Mouse (Mus musculus) embryonic facial prominence, embryonic 10.5 days (tissue): Measurements from ENCODE around the gene Hoxa7. TPM values are rescaled to one million over a fixed set of nuclear protein-coding genes. Genes with fewer than 3 reads are reported as not detected.

Source experiments
- DNase-seq: peaks from one replicate; pipeline ENCODE4 v3.0.0-alpha.2; 2017; ENCODE audit warnings: low spot score
- H3K27ac ChIP-seq: fragments of 300-500 bp; sonication (generic); replicated peaks from 2 replicates; pipeline ENCODE4 v1.5.1; 2016; ENCODE audit warnings: mild to moderate bottlenecking
- H3K27me3 ChIP-seq: fragments of 300-500 bp; sonication (generic); replicated peaks from 2 replicates; pipeline ENCODE4 v1.6.1; 2016; ENCODE audit warnings: low read depth, mild to moderate bottlenecking; ENCODE audit not compliant: poor library complexity, severe bottlenecking
- H3K36me3 ChIP-seq: fragments of 300-500 bp; sonication (generic); replicated peaks from 2 replicates; pipeline ENCODE4 v1.6.1; 2016; ENCODE audit warnings: mild to moderate bottlenecking, moderate library complexity
- H3K4me1 ChIP-seq: fragments of 300-500 bp; sonication (generic); 2 replicates; pipeline ENCODE4 v1.6.1; 2016
- H3K4me3 ChIP-seq: fragments of 300-500 bp; sonication (generic); 2 replicates; pipeline ENCODE4 v1.5.1; 2016; ENCODE audit warnings: mild to moderate bottlenecking, moderate library complexity
- H3K9me3 ChIP-seq: fragments of 300-500 bp; sonication (generic); 2 replicates; pipeline ENCODE4 v1.6.1; 2016; ENCODE audit warnings: mild to moderate bottlenecking
- WGBS: fragments of 180-500 bp; shearing (Covaris S2); methylation state at CpG from one replicate; pipeline ENCODE4 v1.1.7; 2016; 5-methylcytosine and 5-hydroxymethylcytosine counted together
- polyA plus RNA-seq: library from polyadenylated mRNA; unstranded; fragments of >200 nt; fragmentation: Nextera tagmentation; extraction: Ambion mirVana; gene quantifications from 2 replicates; pipeline ENCODE4 v1.2.1, GENCODE M21; 2016

The Hoxa7 gene
- polyA plus RNA-seq, 1 experiment from 2014 or later = not detected

DNA sequence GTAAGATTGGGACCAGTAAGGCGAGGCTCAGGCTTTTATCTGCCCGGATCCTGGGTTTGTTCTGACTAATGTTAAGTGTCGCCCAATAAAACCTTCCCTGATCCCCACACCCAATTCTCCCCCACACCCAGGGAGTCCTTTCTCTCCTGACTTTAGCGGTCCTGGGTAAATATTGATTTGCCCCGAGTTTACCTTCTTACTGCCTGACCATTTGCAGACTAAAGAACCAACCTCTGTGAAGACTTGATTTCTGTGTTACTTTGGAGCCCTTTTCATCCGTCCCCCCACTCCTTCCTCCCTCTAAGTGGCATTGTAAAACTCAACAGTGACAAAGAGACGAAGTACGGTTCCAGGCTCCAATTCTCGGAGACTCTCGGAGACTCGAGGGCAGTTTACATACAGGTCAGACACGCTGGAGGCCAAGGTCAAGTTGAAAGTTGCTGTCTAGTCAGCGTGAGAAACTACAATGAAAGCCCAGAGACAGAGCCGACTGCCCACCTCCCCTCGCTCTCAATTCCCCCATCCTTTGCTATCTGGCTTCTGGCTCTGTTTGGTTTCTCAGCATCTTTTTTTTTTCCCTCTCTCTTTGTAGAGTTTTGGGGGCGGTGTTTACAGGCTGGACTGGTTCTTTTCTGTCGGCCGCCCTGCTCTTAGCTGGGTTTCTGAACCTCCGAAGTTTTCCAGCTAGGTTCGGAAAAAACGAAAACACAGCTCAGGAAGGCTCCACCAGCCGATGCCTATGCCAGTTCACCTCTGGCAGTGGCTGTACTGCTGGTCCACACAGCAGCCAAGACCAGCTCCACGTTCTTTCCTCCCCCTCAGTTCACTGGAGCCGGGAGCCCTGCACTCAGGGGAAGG is 41.0 kb upstream of the Hoxa7 start:
- no peak overlapping the region for H3K4me3 ChIP-seq
- peak; percentile 61 for DNase-seq
- H3K27ac ChIP-seq = no peak overlapping the region
- peaks cover 99% of the 10 kb centered on the region for H3K27me3 ChIP-seq
- no peaks in the 10 kb centered on the region for H3K36me3 ChIP-seq
- H3K4me1 ChIP-seq = peaks cover 14% of the 10 kb centered on the region
- 1% methylated on average over 24 of the region's 24 CpGs for WGBS
- H3K9me3 ChIP-seq = no peaks in the 10 kb centered on the region

DNA sequence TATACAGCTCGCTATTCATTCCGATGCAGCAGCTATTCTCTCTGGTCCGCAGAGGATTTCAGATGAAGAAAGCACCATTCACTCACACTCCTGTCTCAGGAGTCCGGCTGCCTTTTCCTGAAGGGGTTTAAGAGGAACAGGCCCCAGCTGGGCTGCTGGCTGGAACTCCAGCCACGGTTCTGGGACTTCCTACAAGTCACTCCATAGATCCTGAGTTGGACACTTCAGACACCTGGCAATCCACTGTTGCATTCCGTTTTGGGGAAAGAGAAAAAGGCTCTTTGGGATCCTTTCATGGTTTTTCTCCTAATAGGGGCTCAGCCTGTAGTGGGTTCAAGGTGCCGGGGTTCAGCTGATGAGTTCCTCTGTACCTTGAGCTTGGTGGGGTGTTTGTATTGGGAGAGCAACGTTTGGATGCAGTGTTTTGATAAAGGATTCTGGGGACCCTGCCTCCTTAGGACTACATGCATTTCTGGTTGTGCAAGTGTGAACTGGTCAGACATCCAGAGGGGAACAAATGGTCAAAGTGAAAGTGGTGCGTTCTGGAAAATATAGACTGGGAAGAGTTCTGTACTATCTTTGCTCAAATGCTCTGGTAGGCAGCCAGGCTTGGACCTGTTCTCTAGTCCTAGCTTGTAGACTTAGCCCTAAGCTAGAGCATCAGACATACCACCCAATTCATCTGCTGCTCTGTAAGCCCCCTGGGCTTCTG is 40.3 kb upstream of the Hoxa7 start:
- DNase-seq = peak; percentile 60
- H3K27me3 ChIP-seq = peaks cover 99% of the 10 kb centered on the region
- 4% methylated on average over 9 of the region's 9 CpGs for WGBS
- H3K4me3 ChIP-seq = no peak overlapping the region
- no peaks in the 10 kb centered on the region for H3K36me3 ChIP-seq
- H3K9me3 ChIP-seq = no peaks in the 10 kb centered on the region
- H3K4me1 ChIP-seq = peaks cover 14% of the 10 kb centered on the region
- no peak overlapping the region for H3K27ac ChIP-seq

DNA sequence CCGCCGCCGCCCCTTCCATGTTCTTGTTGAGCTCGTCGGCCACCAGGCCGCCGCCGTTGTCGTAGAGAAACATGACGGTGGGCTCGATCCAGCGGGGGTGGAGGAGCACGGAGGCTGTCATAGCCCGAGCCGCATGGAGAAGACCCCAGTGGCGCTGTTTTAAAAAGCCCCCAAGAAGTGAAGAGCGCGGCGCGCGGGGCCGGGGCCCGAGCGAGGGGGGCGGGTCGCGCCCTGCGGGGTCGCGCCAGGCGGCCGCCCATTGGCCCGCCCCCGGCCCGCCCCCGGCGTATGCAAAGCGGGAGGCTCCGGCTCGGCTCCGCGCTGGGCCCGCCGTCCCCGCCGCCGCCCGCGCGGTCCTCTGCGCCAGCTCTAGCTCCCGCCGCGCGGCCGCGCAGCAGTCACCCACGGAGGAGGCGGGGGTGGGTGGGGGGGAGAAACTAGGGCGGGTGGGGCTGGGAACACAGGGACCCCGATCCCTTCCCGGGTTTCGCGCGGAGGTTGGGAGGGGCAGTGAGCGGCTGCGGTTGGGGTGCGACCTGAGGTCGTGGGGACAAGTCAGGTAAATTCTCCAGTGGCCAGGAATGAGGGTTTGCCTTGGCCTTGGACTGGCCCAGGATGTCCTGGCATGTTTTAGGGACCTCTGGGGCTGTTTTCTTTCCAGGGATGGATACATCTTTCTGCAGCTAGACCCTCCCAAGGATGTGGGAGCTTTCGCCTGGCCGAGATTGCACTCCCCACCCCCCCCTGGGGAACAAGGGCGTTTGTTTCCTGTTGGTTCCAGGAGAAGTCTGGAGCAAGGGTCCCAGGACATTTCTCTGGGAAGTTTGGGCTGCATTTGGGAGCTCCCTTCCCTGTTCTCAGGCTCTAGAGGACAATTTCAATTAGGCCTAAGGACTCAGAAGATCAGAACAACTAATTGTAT is 39.3 kb upstream of the Hoxa7 start, which contains the start of gene Hoxa13:
Gene Hoxa13 (minus strand): TSS at position 227 of the 922 bp plus-strand sequence.
- WGBS = under 1% methylated on average over 72 of the region's 72 CpGs
- no peak within 1 kb of the TSS for H3K27ac ChIP-seq
- no peaks in the 10 kb centered on the region for H3K36me3 ChIP-seq
- peak; percentile 74 for DNase-seq
- peak within 1 kb of the TSS; percentile 49 for H3K4me3 ChIP-seq
- no peaks in the 10 kb centered on the region for H3K9me3 ChIP-seq
- peaks cover 14% of the 10 kb centered on the region for H3K4me1 ChIP-seq
- H3K27me3 ChIP-seq = peaks cover 99% of the 10 kb centered on the region

DNA sequence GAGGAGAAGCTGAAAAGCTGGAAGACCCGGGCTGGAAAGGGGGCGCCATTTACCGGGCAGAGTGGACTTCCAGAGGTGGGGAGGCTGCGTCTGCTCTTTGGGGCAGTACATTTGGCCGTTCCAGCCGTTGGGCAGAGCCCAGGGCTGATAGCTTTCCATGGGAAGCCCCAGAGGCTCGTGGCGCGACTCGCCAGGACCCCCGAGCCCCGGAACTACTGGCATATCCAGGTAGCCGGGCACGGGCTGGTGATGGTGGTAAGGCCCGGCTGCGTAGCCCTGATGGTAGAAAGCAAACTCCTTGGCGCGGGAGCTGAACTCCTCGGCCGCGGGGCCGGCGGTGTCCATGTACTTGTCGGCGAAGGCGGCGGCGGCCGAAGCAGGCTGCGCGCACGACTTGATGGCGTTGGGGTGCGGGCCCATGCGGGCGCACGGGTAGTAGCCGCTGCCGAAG is 38.2 kb upstream of the Hoxa7 start:
- DNase-seq = peak; percentile 62
- Histone ChIP-seq H3K27me3 (peaks cover 99% of the 10 kb centered on the region), H3K4me1 (peaks cover 14% of the 10 kb centered on the region), H3K36me3 (no peaks in the 10 kb centered on the region), H3K9me3 (no peaks in the 10 kb centered on the region), H3K4me3 (no peak overlapping the region), H3K27ac (no peak overlapping the region)
- WGBS = 1% methylated on average over 39 of the region's 39 CpGs

DNA sequence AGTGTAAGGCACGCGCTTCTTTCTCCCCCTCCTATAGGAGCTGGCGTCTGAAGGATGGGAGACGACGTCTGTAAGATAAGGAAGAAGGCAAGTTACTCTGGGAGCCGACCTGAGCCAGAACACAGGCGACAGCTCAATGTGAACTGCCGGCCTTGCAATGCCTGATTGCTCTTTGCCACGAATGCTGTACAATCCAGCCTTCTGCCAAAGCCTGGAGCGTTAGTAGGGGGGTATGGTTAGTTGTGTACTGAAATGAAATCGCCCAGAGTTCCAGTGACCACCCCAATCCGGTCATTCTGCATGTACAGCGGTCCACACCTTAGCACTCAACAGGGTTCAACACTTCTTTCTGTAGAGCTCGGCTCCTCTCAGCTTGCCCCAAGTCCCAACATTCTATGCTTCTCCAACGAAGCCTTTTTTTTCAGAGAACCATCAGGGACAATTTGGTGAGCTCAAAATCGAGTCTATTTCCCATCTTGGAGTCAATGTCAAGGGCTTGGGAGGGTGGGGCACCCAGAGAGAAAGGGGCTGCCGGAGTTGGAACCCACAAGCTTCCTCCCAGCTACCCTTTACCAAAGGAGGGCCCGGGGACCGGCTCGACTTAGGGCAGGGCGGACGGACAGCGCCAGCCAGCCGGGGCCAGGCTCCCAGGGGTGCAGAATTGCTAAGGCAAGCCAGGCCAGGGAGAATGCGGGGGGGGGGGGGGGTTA is 37.6 kb upstream of the Hoxa7 start:
- H3K27ac ChIP-seq = no peak overlapping the region
- peaks cover 99% of the 10 kb centered on the region for H3K27me3 ChIP-seq
- H3K4me3 ChIP-seq = no peak overlapping the region
- WGBS = under 1% methylated on average over 24 of the region's 25 CpGs
- no peaks in the 10 kb centered on the region for H3K9me3 ChIP-seq
- H3K4me1 ChIP-seq = peaks cover 14% of the 10 kb centered on the region
- no peaks in the 10 kb centered on the region for H3K36me3 ChIP-seq
- peak; percentile 64 for DNase-seq

DNA sequence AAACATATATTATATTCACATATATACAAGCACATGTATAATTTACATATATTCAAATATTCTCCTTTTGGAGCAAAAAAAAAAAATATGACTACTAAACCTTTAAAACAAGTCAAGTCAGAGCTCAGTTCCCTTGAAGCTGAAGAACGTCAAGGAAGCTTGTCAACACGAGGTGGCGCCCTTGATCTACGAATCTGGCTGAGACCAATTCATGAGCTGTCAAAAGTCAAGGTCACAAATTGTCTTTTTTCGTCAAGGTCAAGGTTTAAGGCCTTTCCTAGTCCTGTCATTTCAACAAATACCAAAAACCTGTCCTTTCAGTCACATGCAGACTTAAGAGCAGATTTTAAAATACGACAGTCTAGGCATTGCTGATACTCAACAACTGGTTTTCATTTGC is 35.3 kb upstream of the Hoxa7 start:
- peaks cover 99% of the 10 kb centered on the region for H3K27me3 ChIP-seq

DNA sequence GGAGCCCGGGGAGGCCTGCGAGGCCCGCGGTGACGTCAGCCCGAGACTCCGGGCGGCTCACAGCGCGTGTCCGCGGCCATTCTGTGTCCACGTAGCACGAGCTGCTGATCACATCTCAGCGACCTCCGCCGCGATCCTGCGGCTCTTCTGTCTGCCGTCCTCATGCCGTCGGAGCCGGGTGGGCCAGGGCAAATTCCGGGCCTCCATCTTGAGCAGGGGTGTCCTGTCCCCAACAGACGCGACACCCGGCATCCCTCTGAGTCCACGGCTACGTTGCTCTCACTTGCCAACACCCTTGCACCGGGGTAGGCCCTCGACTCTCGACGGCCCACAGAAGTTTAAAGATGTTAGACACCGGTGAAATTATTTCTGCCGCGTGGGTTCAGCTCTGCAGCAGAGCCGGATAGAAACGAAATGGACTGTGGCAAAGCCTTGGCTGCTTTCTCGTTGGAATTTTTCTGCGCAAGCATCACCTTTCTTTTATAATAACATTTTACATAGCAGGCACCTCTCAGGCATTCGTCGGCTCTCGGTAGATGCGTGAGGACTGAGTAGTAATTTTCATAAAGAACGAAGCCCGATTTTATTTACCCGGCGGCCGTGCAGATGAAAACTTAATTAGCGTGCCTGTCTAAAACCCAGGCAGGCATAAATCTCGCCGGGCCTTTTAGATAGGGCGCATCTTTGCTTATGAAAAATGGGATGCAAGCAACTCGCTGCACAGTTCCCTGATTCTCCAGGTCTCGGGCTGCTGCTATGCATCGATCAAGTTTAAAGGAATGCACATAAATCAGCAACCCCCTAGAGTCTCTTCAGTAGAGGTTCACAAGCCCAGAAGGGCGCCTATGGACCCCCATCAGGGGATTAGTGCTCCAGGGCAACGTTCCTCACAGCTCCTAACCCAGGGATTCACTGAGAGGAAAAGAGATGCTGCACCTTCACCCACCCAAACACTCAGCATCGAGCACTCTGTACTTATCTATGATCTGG is 32.2 kb upstream of the Hoxa7 start:
- Histone ChIP-seq H3K27me3 (peaks cover 100% of the 10 kb centered on the region), H3K27ac (no peak overlapping the region), H3K4me3 (peak overlapping the region; percentile 28; the same call in 1 of the 2 replicates), H3K36me3 (no peaks in the 10 kb centered on the region), H3K4me1 (no peaks in the 10 kb centered on the region; the same call in 1 of the 2 replicates), H3K9me3 (no peaks in the 10 kb centered on the region)
- 1% methylated on average over 59 of the region's 59 CpGs for WGBS
- DNase-seq = peak; percentile 62

More for the DNA sequence above, 35.3 kb upstream of the Hoxa7 start:
- H3K4me1 ChIP-seq = peaks cover 14% of the 10 kb centered on the region
- H3K9me3 ChIP-seq = no peaks in the 10 kb centered on the region
- no peak overlapping the region for H3K4me3 ChIP-seq
- WGBS = 2% methylated on average over 6 of the region's 6 CpGs
- no peak overlapping the region for H3K27ac ChIP-seq
- no peaks in the 10 kb centered on the region for H3K36me3 ChIP-seq
- peak; percentile 82 for DNase-seq

DNA sequence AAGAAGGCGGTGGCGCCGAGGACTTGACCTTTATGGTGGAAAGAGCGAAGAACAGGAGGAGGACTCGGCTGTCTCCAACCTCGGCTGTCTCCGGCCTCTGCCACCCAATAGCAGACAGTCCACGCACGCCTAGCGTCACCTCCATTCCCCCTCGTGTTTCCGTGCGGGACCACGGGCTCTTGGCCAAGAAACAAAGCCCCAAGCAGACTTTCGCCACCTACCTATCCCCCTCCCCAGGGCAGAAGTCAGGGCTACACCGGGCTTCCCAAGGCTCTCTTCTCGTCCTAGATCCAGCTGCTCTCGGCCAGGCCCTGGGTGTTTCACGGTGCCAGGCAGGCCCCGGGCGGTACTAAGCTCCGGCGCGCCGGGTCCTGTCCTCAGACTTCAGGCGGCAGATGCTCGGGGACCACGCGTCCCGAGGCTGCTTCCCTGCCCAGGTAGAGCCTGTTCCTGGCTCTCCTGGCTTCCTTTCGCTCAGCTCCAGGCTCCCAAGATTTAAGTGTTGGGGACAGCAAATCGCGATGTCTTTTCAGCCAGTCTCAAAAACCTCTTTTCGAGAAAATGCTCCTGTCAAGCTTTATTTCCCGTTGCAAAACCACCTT is 31.2 kb upstream of the Hoxa7 start:
- Histone ChIP-seq H3K27ac (no peak overlapping the region), H3K4me3 (no peak overlapping the region), H3K4me1 (no peaks in the 10 kb centered on the region; the same call in 1 of the 2 replicates), H3K27me3 (peaks cover 100% of the 10 kb centered on the region), H3K36me3 (no peaks in the 10 kb centered on the region), H3K9me3 (no peaks in the 10 kb centered on the region)
- DNase-seq = peak; percentile 60
- WGBS = under 1% methylated on average over 35 of the region's 35 CpGs

DNA sequence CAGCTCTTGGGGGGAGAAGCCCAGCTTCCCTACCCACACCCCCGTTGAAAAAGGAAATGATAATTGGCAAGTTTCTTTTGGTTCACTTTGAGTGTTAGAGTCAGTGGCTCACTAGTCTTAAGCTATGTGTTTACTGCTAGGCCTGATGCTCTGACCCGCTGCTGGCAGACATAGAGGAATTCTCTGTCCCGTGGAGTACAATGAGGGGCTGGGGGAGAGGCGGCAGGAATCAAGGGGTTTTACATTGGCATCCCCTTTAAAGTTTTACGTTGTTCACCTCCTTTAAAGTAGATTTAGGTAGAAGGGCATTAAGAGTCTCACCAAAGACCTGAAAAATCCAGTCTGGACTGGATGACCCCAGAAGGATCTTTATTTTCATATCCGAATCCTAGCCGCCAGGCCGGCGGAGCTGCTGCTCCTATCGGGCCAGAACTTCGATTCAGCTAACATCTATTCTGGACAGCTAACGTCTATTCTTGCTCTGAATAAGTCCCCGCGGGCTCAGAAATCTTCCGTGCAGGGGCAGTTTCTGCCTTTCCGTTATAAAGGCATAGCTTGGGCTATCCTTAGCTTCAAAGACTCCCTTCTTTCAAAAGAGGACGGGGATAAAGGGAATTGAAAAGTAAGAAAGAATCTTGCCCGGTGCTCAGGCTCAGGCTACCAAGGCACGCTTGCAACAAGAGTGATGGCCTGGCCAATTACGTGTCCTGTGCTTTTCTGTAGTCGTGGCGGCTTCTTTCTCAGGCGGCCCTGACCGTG is 30.5 kb upstream of the Hoxa7 start:
- Histone ChIP-seq H3K4me3 (no peak overlapping the region), H3K27ac (no peak overlapping the region), H3K4me1 (no peaks in the 10 kb centered on the region; the same call in 1 of the 2 replicates), H3K9me3 (no peaks in the 10 kb centered on the region), H3K27me3 (peaks cover 100% of the 10 kb centered on the region), H3K36me3 (no peaks in the 10 kb centered on the region)
- WGBS = 2% methylated on average over 24 of the region's 24 CpGs
- no peak for DNase-seq
